Mouse (Mus musculus) spleen, postnatal 4 days (tissue): ENCODE data around the gene Btbd11.

Experiments used
- DNase-seq, 2 experiments: peaks; one replicate each; pipeline ENCODE4 v3.0.0; 2022; ENCODE audit warnings: low spot score in 2 of 2

The Btbd11 gene

GRCm38 (mm10) chr10:85420851-85421628 is 34.4 kb downstream of the Btbd11 start:
- DNase-seq = peak in 1 of 2 experiments; percentile 55

- DNase-seq = no peak
Observed at GRCm38 (mm10) chr10:85421629-85422012, 35.0 kb downstream of the Btbd11 start.

GRCm38 (mm10) chr10:85425756-85426155 is 39.1 kb downstream of the Btbd11 start:
- DNase-seq = no peak

- no peak for DNase-seq
Observed at GRCm38 (mm10) chr10:85437217-85437616, 50.6 kb downstream of the Btbd11 start.

GRCm38 (mm10) chr10:85443371-85443770 is 56.8 kb downstream of the Btbd11 start:
- no peak for DNase-seq

- DNase-seq = no peak
Observed at GRCm38 (mm10) chr10:85445891-85446290, 59.3 kb downstream of the Btbd11 start.

- no peak for DNase-seq
Observed at GRCm38 (mm10) chr10:85446700-85447099, 60.1 kb downstream of the Btbd11 start.

- DNase-seq = no peak
Observed at GRCm38 (mm10) chr10:85447869-85448268, 61.3 kb downstream of the Btbd11 start.

- no peak for DNase-seq
Observed at GRCm38 (mm10) chr10:85451629-85452368, 65.2 kb downstream of the Btbd11 start.

GRCm38 (mm10) chr10:85453221-85453775 is 66.7 kb downstream of the Btbd11 start:
- no peak for DNase-seq

- no peak for DNase-seq
Observed at GRCm38 (mm10) chr10:85455985-85456384, 69.4 kb downstream of the Btbd11 start.

GRCm38 (mm10) chr10:85458744-85459344 is 72.2 kb downstream of the Btbd11 start:
- no peak for DNase-seq

- DNase-seq = no peak
Observed at GRCm38 (mm10) chr10:85460736-85461135, 74.1 kb downstream of the Btbd11 start.

GRCm38 (mm10) chr10:85464152-85464551 is 77.5 kb downstream of the Btbd11 start:
- no peak for DNase-seq

GRCm38 (mm10) chr10:85465516-85466408 is 79.1 kb downstream of the Btbd11 start:
- no peak for DNase-seq

- DNase-seq = no peak
Observed at GRCm38 (mm10) chr10:85466409-85466761, 79.8 kb downstream of the Btbd11 start.

GRCm38 (mm10) chr10:85467393-85467792 is 80.8 kb downstream of the Btbd11 start:
- no peak for DNase-seq

GRCm38 (mm10) chr10:85468527-85468926 is 81.9 kb downstream of the Btbd11 start:
- no peak for DNase-seq

GRCm38 (mm10) chr10:85469341-85469740 is 82.7 kb downstream of the Btbd11 start:
- no peak for DNase-seq

- no peak for DNase-seq
Observed at GRCm38 (mm10) chr10:85473265-85473664, 86.7 kb downstream of the Btbd11 start.

GRCm38 (mm10) chr10:85473871-85474270 is 87.3 kb downstream of the Btbd11 start:
- no peak for DNase-seq
